Mouse (Mus musculus): ENCODE data around the gene Drp2. TPM values are rescaled to one million over a fixed set of nuclear protein-coding genes. Genes with fewer than 3 reads are reported as not detected.

The Drp2 gene
- 0.39 TPM in 2 replicates for polyA plus RNA-seq (2015; fragmentation: Nextera tagmentation; extraction: Ambion mirVana)

DNA sequence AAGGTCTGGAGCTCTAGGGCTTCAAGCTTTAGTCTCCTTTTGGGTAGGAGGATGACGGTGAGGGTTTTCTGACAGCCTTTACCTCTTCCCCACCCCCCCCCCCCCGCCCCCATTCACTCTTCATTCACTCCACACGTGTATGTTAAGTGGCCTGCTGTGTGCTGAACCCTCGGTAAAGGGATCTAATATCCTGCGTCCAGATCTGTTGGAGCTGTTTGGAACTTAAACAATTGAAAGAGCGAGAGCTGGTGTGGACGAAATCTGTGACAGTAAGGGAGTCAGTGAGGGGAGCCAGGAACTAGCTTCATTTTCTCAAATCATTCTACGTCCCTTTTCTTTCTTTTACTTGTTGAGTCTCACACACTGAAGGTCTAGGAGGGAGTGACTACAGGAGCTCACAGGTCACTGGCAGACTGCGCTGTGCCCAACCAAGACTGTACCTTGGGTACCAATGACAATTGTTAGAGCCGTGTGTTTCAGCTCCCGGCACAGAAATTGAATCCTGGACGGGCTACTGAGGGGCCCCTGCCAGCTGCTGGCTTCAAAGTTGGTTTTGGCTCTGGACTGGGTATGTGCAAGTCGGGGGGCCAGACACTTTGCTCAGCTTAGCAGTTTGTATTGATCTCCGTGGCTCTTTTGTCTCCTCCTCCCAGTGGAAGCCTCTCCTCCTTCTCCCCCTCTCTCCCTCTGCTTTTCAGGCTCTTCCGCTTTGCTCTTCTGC, at the start of gene Drp2:
TSS of gene Drp2 (plus strand) at position 689 of the 721 bp plus-strand sequence.
- H3K27me3 ChIP-seq (replicated peaks) = peaks cover 9% of the 10 kb centered on the region; the same call in 1 of the 2 replicates
- no peak for ATAC-seq (ENCODE audit: extremely low read depth, insufficient number of reproducible peaks, low FRiP score, low TSS enrichment)
- H3K4me3 ChIP-seq = peak within 1 kb of the TSS; percentile 48
- no peaks in the 10 kb centered on the region for H3K36me3 ChIP-seq
- 29% methylated on average over 15 of the region's 15 CpGs for whole genome bisulfite sequencing
- peak within 1 kb of the TSS; percentile 58 for H3K9ac ChIP-seq
- peak within 1 kb of the TSS; percentile 68 for H3K4me2 ChIP-seq
- no peaks in the 10 kb centered on the region for H3K9me3 ChIP-seq
- H3K27ac ChIP-seq (replicated peaks) = 0 out of 2 replicates have a peak within 1 kb of the TSS, but pooled peaks have one; percentile 20
- H3K4me1 ChIP-seq = no peaks in the 10 kb centered on the region

DNA sequence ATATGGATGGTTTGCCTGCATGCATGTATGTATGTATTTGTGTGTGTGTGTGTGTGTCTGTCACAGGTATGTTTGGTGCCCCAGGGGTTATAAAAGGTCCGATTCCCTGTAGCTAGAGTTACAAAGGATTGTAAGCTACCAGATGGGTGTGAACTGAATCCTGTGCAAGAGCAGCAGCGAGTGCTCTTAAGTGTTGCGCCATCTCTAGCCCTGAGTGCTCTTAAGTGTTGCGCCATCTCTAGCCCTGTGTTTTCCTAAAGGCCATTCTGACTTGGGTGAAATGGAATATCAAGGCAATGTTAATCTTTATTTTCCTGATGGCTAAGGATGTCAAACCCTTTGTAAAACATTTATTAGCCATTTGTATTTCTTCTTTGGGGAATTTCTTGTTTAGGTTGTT, 45.0 kb upstream of the Drp2 start:
- no peak for ATAC-seq (ENCODE audit: extremely low read depth, insufficient number of reproducible peaks, low FRiP score, low TSS enrichment)
- Histone ChIP-seq H3K27ac (replicated peaks) (no peak overlapping the region), H3K4me1 (no peaks in the 10 kb centered on the region), H3K36me3 (peaks cover 15% of the 10 kb centered on the region), H3K9me3 (no peaks in the 10 kb centered on the region), H3K4me3 (no peak overlapping the region), H3K27me3 (replicated peaks) (no peaks in the 10 kb centered on the region), H3K4me2 (no peak overlapping the region), H3K9ac (no peak overlapping the region)
- WGBS = 79% methylated on average over 4 of the region's 4 CpGs

DNA sequence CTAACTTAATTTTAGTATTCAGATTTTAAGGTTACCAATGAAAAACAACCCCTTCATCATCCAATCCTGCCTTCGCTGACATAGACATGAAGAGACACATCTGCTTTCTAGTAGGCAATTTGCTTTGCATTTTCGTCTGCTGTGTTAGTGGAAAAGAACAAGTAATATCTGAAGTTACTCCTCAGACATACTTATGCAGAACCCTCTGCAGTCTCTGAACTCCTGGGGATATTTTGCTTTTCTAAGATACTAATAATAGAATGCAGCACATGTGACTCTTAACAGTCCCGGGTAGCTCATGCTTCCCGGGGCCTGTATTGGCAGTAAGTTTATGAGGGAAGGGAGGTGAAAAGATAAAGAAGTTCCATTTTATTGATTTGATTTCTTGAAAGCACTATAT, 42.2 kb upstream of the Drp2 start:
- Histone ChIP-seq H3K36me3 (peaks cover 15% of the 10 kb centered on the region), H3K9ac (no peak overlapping the region), H3K9me3 (no peaks in the 10 kb centered on the region), H3K27me3 (replicated peaks) (no peaks in the 10 kb centered on the region), H3K27ac (replicated peaks) (0 out of 2 replicates have a peak overlapping the region, but pooled peaks have one; percentile 5), H3K4me1 (peaks cover 3% of the 10 kb centered on the region; the same call in 1 of the 2 replicates), H3K4me2 (no peak overlapping the region), H3K4me3 (no peak overlapping the region)
- 68% methylated on average over 4 of the region's 4 CpGs for WGBS
- ATAC-seq (ENCODE audit: extremely low read depth, insufficient number of reproducible peaks, low FRiP score, low TSS enrichment) = no peak

DNA sequence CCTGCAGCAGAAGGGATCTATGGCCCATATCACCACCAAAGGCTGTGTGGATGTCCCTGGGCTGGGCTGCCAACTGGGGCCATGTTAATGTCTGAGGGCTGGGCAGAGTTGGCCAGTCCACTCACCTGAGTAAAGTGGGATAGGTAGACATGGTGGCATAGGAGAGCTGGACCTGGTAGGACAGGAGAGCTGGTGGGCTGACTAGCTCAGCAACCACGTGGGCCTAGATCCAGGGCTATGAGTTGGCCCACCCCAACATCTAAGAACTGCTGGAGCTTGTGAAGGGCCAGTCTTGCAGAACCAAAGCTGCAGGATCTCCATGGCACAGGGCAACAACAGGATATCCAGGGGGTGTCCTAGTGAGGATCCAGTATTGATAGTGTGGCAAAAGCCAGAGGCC, 38.9 kb upstream of the Drp2 start:
- no peak overlapping the region for H3K27ac ChIP-seq (replicated peaks)
- ATAC-seq (ENCODE audit: extremely low read depth, insufficient number of reproducible peaks, low FRiP score, low TSS enrichment) = no peak
- H3K4me1 ChIP-seq = peaks cover 3% of the 10 kb centered on the region; the same call in 1 of the 2 replicates
- H3K9me3 ChIP-seq = no peaks in the 10 kb centered on the region
- no peak overlapping the region for H3K4me3 ChIP-seq
- peaks cover 15% of the 10 kb centered on the region for H3K36me3 ChIP-seq
- H3K9ac ChIP-seq = no peak overlapping the region
- WGBS = 83% methylated on average over 1 of the region's 1 CpGs
- no peak overlapping the region for H3K4me2 ChIP-seq
- H3K27me3 ChIP-seq (replicated peaks) = no peaks in the 10 kb centered on the region

DNA sequence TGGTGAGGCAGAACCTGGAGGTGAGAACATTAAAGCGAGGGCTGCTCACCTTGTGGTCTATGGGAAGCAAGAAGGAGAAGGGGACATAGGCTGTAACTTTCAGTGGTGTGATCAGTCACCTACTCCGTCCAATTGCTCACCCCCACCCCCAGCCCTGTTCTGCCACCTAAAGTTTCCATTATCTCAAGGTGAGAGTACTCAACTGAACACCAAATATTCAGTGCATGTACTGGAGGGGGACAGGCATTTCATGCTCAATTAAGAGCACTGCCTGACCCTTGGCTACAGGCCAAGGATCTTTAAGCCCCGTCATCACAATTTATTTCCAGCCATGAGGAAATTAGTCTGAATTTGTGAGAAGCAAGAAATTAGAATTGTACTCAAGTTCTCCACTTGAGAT, 37.8 kb upstream of the Drp2 start:
- 71% methylated on average over 3 of the region's 3 CpGs for WGBS
- no peak for ATAC-seq (ENCODE audit: extremely low read depth, insufficient number of reproducible peaks, low FRiP score, low TSS enrichment)
- peaks cover 15% of the 10 kb centered on the region for H3K36me3 ChIP-seq

DNA sequence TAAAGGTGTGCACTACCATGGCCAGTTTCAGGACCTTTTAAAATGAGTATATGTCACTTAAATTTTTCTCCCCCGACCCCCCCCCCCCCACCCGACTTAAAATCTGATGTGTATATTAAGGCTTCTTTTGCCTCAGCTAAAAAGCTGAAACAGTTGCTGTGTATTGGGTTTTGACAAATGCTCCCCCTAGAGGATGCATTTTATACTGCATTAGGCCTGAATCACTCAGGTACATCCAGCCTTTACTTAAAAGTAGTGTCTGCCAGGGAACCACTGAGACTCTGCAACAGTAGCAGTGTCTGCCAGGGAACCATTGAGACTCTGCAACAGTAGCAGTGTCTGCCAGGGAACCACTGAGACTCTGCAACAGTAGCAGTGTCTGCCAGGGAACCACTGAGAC, 33.1 kb upstream of the Drp2 start:
- H3K9ac ChIP-seq = no peak overlapping the region
- no peak overlapping the region for H3K27ac ChIP-seq (replicated peaks)
- no peak for ATAC-seq (ENCODE audit: extremely low read depth, insufficient number of reproducible peaks, low FRiP score, low TSS enrichment)
- no peaks in the 10 kb centered on the region for H3K36me3 ChIP-seq
- H3K9me3 ChIP-seq = no peaks in the 10 kb centered on the region
- H3K4me2 ChIP-seq = no peak overlapping the region
- no peak overlapping the region for H3K4me3 ChIP-seq
- peaks cover 3% of the 10 kb centered on the region; the same call in 1 of the 2 replicates for H3K4me1 ChIP-seq
- 20% methylated on average over 2 of the region's 2 CpGs for WGBS
- H3K27me3 ChIP-seq (replicated peaks) = no peaks in the 10 kb centered on the region; the same call in 1 of the 2 replicates

More for the DNA sequence above, 37.8 kb upstream of the Drp2 start:
- Histone ChIP-seq H3K4me2 (no peak overlapping the region), H3K27ac (replicated peaks) (no peak overlapping the region), H3K27me3 (replicated peaks) (no peaks in the 10 kb centered on the region), H3K9ac (no peak overlapping the region), H3K4me1 (peaks cover 3% of the 10 kb centered on the region; the same call in 1 of the 2 replicates), H3K9me3 (no peaks in the 10 kb centered on the region), H3K4me3 (no peak overlapping the region)

DNA sequence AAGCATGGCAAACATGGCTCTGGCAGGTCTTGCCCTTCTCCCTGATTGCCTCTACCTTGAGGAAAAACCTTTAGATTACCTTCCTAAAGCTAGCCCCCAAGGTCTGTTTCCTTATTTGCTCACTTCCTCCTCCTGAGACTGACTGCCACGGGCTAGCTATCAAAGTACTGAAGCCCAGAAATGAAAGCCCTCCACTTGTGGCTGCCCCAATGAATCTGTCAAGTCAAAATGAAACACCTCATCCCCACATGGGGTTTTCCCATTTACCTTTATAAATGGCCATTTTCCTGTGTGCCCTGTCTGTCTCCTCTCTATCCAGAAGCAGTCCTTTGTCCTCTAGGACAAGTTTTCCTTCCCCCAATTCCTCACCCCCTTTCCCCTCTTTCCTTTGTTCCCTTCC, 30.2 kb upstream of the Drp2 start:
- Histone ChIP-seq H3K9me3 (no peaks in the 10 kb centered on the region), H3K4me2 (no peak overlapping the region), H3K4me3 (no peak overlapping the region), H3K36me3 (no peaks in the 10 kb centered on the region), H3K4me1 (no peaks in the 10 kb centered on the region), H3K9ac (no peak overlapping the region), H3K27me3 (replicated peaks) (no peaks in the 10 kb centered on the region; the same call in 1 of the 2 replicates), H3K27ac (replicated peaks) (no peak overlapping the region)
- 46% methylated on average over 1 of the region's 1 CpGs for WGBS
- no peak for ATAC-seq (ENCODE audit: extremely low read depth, insufficient number of reproducible peaks, low FRiP score, low TSS enrichment)

DNA sequence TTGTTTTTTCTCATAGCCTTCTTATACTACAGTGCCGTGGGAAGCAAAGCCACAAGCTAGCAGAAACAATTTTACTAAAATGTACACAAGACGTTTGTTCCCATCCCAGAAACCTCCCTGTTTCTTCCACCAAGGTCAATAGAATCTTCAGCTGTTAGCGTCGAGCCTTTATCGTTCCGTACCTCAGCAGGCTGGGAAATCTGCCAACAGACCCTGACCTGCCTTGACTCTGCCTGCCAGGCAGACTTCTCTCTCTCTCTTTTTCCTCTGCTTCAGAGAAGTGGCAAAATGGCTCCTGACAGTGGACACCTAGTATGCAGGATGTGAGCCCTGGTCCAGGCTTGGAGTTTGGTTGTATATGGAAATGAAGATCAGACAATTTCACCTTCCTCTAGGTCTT, 19.5 kb upstream of the Drp2 start:
- no peak overlapping the region for H3K4me3 ChIP-seq
- no peaks in the 10 kb centered on the region for H3K4me1 ChIP-seq
- H3K27me3 ChIP-seq (replicated peaks) = no peaks in the 10 kb centered on the region
- no peak overlapping the region for H3K9ac ChIP-seq
- H3K36me3 ChIP-seq = no peaks in the 10 kb centered on the region
- no peak overlapping the region for H3K27ac ChIP-seq (replicated peaks)
- ATAC-seq (ENCODE audit: extremely low read depth, insufficient number of reproducible peaks, low FRiP score, low TSS enrichment) = no peak
- no peaks in the 10 kb centered on the region for H3K9me3 ChIP-seq
- H3K4me2 ChIP-seq = no peak overlapping the region
- 49% methylated on average over 6 of the region's 6 CpGs for WGBS

DNA sequence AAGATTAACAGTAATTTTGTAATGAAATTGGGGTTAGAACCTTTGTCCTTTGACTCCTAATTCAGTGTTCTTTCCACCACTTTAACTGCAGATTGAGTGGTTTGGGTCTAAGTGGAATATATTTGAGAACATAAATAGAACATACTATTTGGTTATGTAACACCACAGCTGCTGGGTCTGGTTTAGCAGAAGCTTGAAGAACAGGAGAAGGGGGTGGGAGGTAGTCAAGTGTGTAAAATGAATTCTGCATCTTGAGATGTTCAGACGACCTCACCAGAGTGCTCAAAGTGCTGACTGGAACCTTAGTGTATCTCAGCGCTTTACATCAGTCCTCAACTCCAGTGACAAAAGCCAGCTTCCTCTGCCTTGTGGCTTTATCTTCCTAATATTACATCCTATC, 5.4 kb upstream of the Drp2 start:
- 36% methylated on average over 2 of the region's 2 CpGs for WGBS
- Histone ChIP-seq H3K27ac (replicated peaks) (no peak overlapping the region), H3K36me3 (no peaks in the 10 kb centered on the region), H3K4me3 (no peak overlapping the region), H3K9ac (no peak overlapping the region), H3K4me2 (no peak overlapping the region), H3K27me3 (replicated peaks) (no peaks in the 10 kb centered on the region), H3K4me1 (no peaks in the 10 kb centered on the region), H3K9me3 (no peaks in the 10 kb centered on the region)
- ATAC-seq (ENCODE audit: extremely low read depth, insufficient number of reproducible peaks, low FRiP score, low TSS enrichment) = no peak

DNA sequence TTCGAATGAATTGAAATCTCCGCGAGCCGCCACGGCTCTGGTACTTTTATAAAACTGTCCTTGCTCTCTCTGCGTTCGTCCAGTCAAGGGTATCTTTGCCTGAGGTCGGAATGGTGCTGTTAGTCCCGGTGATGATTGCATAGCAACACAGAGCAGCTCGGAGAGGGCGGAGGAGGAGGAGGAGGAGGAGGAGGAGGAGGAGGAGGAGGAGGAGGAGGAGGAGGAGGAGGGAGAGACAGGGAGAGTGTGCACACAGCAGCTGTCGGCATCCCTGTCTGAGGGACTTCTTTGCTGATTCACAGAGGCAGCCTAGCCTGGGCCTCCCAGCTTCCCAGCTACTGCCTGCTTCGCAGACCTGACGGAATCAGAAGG, 219 bp downstream of the Drp2 start:
- Histone ChIP-seq H3K9me3 (no peaks in the 10 kb centered on the region), H3K4me3 (peak overlapping the region; percentile 48), H3K36me3 (no peaks in the 10 kb centered on the region), H3K27ac (replicated peaks) (0 out of 2 replicates have a peak overlapping the region, but pooled peaks have one; percentile 20), H3K4me1 (no peaks in the 10 kb centered on the region), H3K9ac (peak overlapping the region; percentile 58), H3K4me2 (peak overlapping the region; percentile 68), H3K27me3 (replicated peaks) (peaks cover 9% of the 10 kb centered on the region; the same call in 1 of the 2 replicates)
- no peak for ATAC-seq (ENCODE audit: extremely low read depth, insufficient number of reproducible peaks, low FRiP score, low TSS enrichment)
- WGBS = 18% methylated on average over 11 of the region's 14 CpGs

DNA sequence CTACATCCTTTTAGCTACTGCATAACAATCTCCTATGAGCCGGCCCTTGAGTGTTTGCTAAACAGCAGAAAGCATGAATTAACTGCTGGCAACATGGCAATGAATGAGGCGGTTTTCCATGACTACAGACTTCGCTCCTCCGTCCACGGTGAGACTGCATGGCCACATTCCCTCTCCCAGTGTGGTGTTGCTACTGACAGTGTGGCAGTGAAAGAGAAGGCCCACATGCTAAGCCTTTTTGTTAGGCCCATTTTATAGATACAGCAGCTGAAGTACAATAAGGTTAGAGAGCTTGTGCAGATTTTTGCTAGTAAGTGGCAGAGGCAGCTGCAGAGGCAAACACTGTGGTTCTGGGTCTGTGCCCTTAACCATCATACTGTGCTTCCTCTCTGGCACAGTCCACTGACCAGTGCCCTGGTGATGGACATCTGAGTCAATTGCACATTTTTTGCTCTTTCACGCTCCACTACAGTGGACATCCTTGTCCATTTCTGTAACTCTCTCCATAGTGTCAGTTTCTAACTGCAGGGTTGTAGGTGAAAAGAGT, 5.1 kb downstream of the Drp2 start:
- no peaks in the 10 kb centered on the region for H3K4me1 ChIP-seq
- H3K4me2 ChIP-seq = no peak overlapping the region
- no peak overlapping the region for H3K4me3 ChIP-seq
- H3K27me3 ChIP-seq (replicated peaks) = peaks cover 9% of the 10 kb centered on the region; the same call in 1 of the 2 replicates
- no peak overlapping the region for H3K9ac ChIP-seq
- 83% methylated on average over 6 of the region's 6 CpGs for WGBS
- no peak for ATAC-seq (ENCODE audit: extremely low read depth, insufficient number of reproducible peaks, low FRiP score, low TSS enrichment)
- no peaks in the 10 kb centered on the region for H3K36me3 ChIP-seq
- no peaks in the 10 kb centered on the region for H3K9me3 ChIP-seq
- no peak overlapping the region for H3K27ac ChIP-seq (replicated peaks)

DNA sequence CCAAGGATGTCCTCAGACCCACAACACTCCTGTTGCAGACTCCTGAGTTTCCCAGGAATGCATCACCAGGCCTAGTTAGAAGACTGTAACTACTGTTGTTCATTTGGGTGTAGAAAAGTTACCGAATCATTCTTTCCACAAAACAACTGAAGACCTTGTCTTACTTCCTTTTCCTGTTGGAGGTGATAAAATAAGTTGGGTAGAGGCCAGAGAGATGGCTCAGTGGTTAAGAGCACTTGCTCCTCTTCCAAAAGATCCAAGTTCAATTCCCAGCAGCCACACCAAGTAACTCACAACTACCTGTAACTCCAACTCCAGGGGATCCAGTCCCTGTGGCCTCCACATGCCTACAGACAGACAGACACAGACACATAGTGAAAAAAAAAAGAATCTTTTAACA, 7.7 kb downstream of the Drp2 start:
- 61% methylated on average over 1 of the region's 1 CpGs for WGBS
- Histone ChIP-seq H3K27ac (replicated peaks) (no peak overlapping the region), H3K9ac (no peak overlapping the region)

More for the DNA sequence above, 7.7 kb downstream of the Drp2 start:
- Histone ChIP-seq H3K4me1 (no peaks in the 10 kb centered on the region), H3K27me3 (replicated peaks) (no peaks in the 10 kb centered on the region), H3K9me3 (no peaks in the 10 kb centered on the region), H3K4me2 (no peak overlapping the region), H3K36me3 (no peaks in the 10 kb centered on the region), H3K4me3 (no peak overlapping the region)
- no peak for ATAC-seq (ENCODE audit: extremely low read depth, insufficient number of reproducible peaks, low FRiP score, low TSS enrichment)
